Comparison of ENCODE assay signal across 23 mouse cellular contexts in the genomic region with DNA sequence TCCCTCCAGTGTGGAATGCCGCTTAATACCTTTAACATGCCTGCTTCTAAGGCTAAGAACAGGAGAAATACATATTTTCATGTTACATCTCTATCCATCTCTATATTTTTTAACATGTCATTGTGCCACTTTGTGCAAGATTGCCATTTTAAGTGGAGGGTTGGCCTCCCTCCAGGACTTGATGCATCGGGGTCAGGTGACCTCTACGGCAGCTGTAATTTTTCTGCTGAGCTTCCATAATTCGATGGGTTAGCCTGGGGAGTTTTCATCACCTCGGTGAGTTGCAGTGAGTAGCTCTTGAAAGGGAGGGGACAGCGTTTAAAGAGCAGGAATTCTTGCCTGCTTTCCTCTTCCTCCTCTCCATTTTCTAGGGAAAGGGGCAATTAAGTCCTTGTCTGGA.
DNase-seq lines count a peak whose midpoint lies in the region; ATAC-seq lines count a peak whose summit lies in the region.
"Had no signal": no experiment of that assay in that cellular context is flagged by ENCODE, and none has a peak within 500 bp of the region (broad histone marks: within the 10 kb centered on the region; RNA-seq: fewer than 3 reads in every experiment).

No protein-coding gene starts in this region.

- ATAC-seq in limb, embryonic 12.5 days (ENCODE audit: insufficient number of reproducible peaks, insufficient read depth, low FRiP score, low TSS enrichment, low read depth) = no peak
- no peak for ATAC-seq in embryonic facial prominence, embryonic 15.5 days (ENCODE audit: insufficient number of reproducible peaks, low FRiP score, low TSS enrichment, low read depth)
- ATAC-seq: inflammation-experienced regulatory T-cells, adult 6 months had no signal

- H3K9ac ChIP-seq in limb, embryonic 12.5 days (replicated peaks) = no peak overlapping the region
- no peak overlapping the region for H3K9ac ChIP-seq in embryonic facial prominence, embryonic 15.5 days
- H3K9ac ChIP-seq: kidney, embryonic 15.5 days; liver, embryonic 14.5 days; neural tube, embryonic 12.5 days had no signal

- DNase-seq in embryo, embryonic 11.5 days (ENCODE audit: low read depth, low spot score) = peak; percentile 20
- no peak for DNase-seq in embryo, embryonic 9.5 days (ENCODE audit: extremely low spot score)
- DNase-seq in limb, embryonic 10.5 days (ENCODE audit: low spot score) = no peak
- peak; percentile 65 for DNase-seq in 3T3-L1 (ENCODE audit: low read depth, low spot score)
- no peak for DNase-seq in urinary bladder, postnatal 4 days (ENCODE audit: low spot score in 2 of 2)
- DNase-seq: adrenal gland, adult 8-10 months; B cell, adult 2 months; cerebellum, adult 9-11 months; gastrocnemius, postnatal 36 days; heart, postnatal 36 days; layer of hippocampus, adult 9-11 months; lung, postnatal 14 days; midbrain, embryonic 14.5 days; right cerebral cortex, adult 18-20 months; spleen, adult 18-20 months; thymus, postnatal 14 days had no signal

- WGBS in limb, embryonic 12.5 days = 44% methylated on average over 6 of the region's 6 CpGs
- 63% methylated on average over 6 of the region's 6 CpGs for WGBS in limb, embryonic 10.5 days
- WGBS in embryonic facial prominence, embryonic 15.5 days = 27% methylated on average over 6 of the region's 6 CpGs

- H3K9me3 ChIP-seq in limb, embryonic 12.5 days = no peaks in the 10 kb centered on the region
- H3K9me3 ChIP-seq in limb, embryonic 10.5 days (replicated peaks) = no peaks in the 10 kb centered on the region
- no peaks in the 10 kb centered on the region for H3K9me3 ChIP-seq in embryonic facial prominence, embryonic 15.5 days (replicated peaks)
- H3K9me3 ChIP-seq: kidney, embryonic 15.5 days; neural tube, embryonic 12.5 days had no signal

- no peak overlapping the region for H3K4me2 ChIP-seq in limb, embryonic 12.5 days
- H3K4me2 ChIP-seq in embryonic facial prominence, embryonic 15.5 days (replicated peaks) = no peak overlapping the region
- H3K4me2 ChIP-seq: heart, embryonic 11.5 days; kidney, embryonic 15.5 days; neural tube, embryonic 12.5 days had no signal

- H3K27ac ChIP-seq in limb, embryonic 12.5 days = peak overlapping the region; percentile 50; the same call in 1 of the 2 replicates
- H3K27ac ChIP-seq in limb, embryonic 10.5 days = no peak overlapping the region
- H3K27ac ChIP-seq in embryonic facial prominence, embryonic 15.5 days (replicated peaks) = 0 out of 2 replicates have a peak overlapping the region, but pooled peaks have one; percentile 34
- H3K27ac ChIP-seq: kidney, embryonic 15.5 days; liver, embryonic 14.5 days; neural tube, embryonic 12.5 days had no signal

- H3K36me3 ChIP-seq in limb, embryonic 12.5 days = no peaks in the 10 kb centered on the region
- no peaks in the 10 kb centered on the region for H3K36me3 ChIP-seq in limb, embryonic 10.5 days
- H3K36me3 ChIP-seq in embryonic facial prominence, embryonic 15.5 days = no peaks in the 10 kb centered on the region
- H3K36me3 ChIP-seq: kidney, embryonic 15.5 days; neural tube, embryonic 12.5 days had no signal

- H3K4me3 ChIP-seq in limb, embryonic 12.5 days (replicated peaks) = no peak overlapping the region
- H3K4me3 ChIP-seq in limb, embryonic 10.5 days = no peak overlapping the region
- H3K4me3 ChIP-seq in embryonic facial prominence, embryonic 15.5 days (replicated peaks) = no peak overlapping the region
- H3K4me3 ChIP-seq: kidney, embryonic 15.5 days; neural tube, embryonic 12.5 days had no signal

- H3K27me3 ChIP-seq in limb, embryonic 12.5 days = no peaks in the 10 kb centered on the region
- H3K27me3 ChIP-seq in limb, embryonic 10.5 days (ENCODE audit: low read depth, poor library complexity, severe bottlenecking) = no peaks in the 10 kb centered on the region
- H3K27me3 ChIP-seq in embryonic facial prominence, embryonic 15.5 days = no peaks in the 10 kb centered on the region
- H3K27me3 ChIP-seq: kidney, embryonic 15.5 days; neural tube, embryonic 12.5 days had no signal

- H3K4me1 ChIP-seq in limb, embryonic 12.5 days (replicated peaks) = peaks cover 20% of the 10 kb centered on the region; the same call in 1 of the 2 replicates
- peaks cover 10% of the 10 kb centered on the region for H3K4me1 ChIP-seq in limb, embryonic 10.5 days
- peaks cover 28% of the 10 kb centered on the region for H3K4me1 ChIP-seq in embryonic facial prominence, embryonic 15.5 days

Comparison
In these comparisons a context has a peak if more than half of its experiments do, and no peak if none do; other contexts are left out.
1. DNase-seq: peak in embryo, embryonic 11.5 days (single experiment) and 3T3-L1 (single experiment); none in embryo, embryonic 9.5 days (single experiment), limb, embryonic 10.5 days (single experiment) and urinary bladder, postnatal 4 days (0 of 2).